Comparison of ENCODE assay signal across 16 mouse cellular contexts in the genomic region with DNA sequence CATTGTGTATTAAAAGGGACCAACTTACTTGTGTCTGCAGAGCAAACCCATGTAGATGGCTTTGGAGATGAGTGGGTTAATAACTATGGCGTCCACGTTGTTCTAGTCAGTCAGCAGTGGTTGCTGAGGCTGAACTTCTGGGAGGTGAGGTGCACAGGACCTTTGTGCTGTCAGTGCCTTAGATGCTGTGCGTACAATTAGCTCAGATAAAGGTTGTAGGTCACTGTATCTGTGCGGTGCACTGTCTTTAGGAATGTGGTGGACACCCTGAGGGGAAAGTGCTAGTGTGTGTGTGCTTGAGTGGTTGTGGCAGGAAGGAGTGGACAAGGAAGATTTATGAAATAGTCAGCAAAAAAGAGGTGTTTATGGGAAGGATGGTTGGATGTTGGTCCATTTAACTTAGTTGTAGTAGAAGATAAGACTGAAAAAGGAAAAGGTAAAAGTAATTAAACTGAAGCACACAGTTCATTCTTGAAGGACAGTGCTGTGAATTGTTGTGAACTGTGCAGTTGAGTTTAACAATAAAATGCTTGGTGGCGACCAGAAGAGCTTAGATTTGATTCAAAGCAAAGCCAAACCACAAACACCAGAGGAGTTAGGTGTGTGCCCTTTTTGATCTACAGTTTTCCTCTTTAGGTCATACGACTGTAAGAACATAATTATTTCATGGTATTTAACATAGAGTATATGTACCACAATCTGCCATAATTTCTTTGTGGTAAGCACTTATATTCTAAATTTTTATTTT. TPM values are rescaled to one million over a fixed set of nuclear protein-coding genes. Genes with fewer than 3 reads are reported as not detected.
DNase-seq lines count a peak whose midpoint lies in the region; ATAC-seq and TF ChIP-seq lines count a peak whose summit lies in the region.
"Had no signal": no experiment of that assay in that cellular context is flagged by ENCODE, and none has a peak within 500 bp of the region (broad histone marks: within the 10 kb centered on the region; RNA-seq: fewer than 3 reads in every experiment).

No protein-coding gene starts in this region.

- no peaks in the 10 kb centered on the region for H3K27me3 ChIP-seq in heart, postnatal 0 days (ENCODE audit: control insufficient read depth, insufficient read depth, low read length)
- no peaks in the 10 kb centered on the region for H3K27me3 ChIP-seq in neural tube, embryonic 13.5 days
- H3K27me3 ChIP-seq: embryonic facial prominence, embryonic 13.5 days; liver, embryonic 15.5 days had no signal

- 0 out of 2 replicates have a peak, but pooled peaks cover 2% of the 10 kb centered on the region for H3K36me3 ChIP-seq in heart, postnatal 0 days (replicated peaks; ENCODE audit: control insufficient read depth, insufficient read depth, low read length)
- no peaks in the 10 kb centered on the region for H3K36me3 ChIP-seq in neural tube, embryonic 13.5 days
- H3K36me3 ChIP-seq: embryonic facial prominence, embryonic 13.5 days; liver, embryonic 15.5 days had no signal

- intact Hi-C loops in gastrocnemius, adult 2 months (cut with DNase I): no loop called here
- intact Hi-C loops in heart, postnatal 36 days (cut with DNase I): no loop called here

- TF ChIP-seq CTCF in gastrocnemius, adult 2 months (IDR thresholded peaks at IDR 0.05): no peak
- no peak for TF ChIP-seq CTCF in heart, postnatal 0 days (IDR thresholded peaks at IDR 0.05; ENCODE audit: low read depth)

- H3K4me1 ChIP-seq in heart, postnatal 0 days (ENCODE audit: control insufficient read depth, insufficient read depth): peaks cover 82% of the 10 kb centered on the region
- peaks cover 70% of the 10 kb centered on the region for H3K4me1 ChIP-seq in neural tube, embryonic 13.5 days (replicated peaks)

- H3K27ac ChIP-seq in gastrocnemius, adult 2 months: 0 out of 2 replicates have a peak overlapping the region, but pooled peaks have one; percentile 3
- H3K27ac ChIP-seq in heart, postnatal 0 days (ENCODE audit: low read depth): peak overlapping the region; percentile 74
- H3K27ac ChIP-seq in neural tube, embryonic 13.5 days (replicated peaks): no peak overlapping the region
- H3K27ac ChIP-seq: embryonic facial prominence, embryonic 13.5 days had no signal

- 22% methylated on average over 6 of the region's 6 CpGs for WGBS in heart, postnatal 0 days
- 44% methylated on average over 6 of the region's 6 CpGs for WGBS in neural tube, embryonic 13.5 days

- no peak for DNase-seq in gastrocnemius, adult 2 months
- no peak for DNase-seq in gastrocnemius, postnatal 4 days (ENCODE audit: low spot score in 2 of 2)
- no peak for DNase-seq in heart, postnatal 0 days (ENCODE audit: low spot score)
- no peak for DNase-seq in heart, postnatal 36 days
- no peak for DNase-seq in neural tube, embryonic 10.5 days (ENCODE audit: extremely low spot score, low spot score)
- peak; percentile 38 for DNase-seq in mesoderm, embryonic 11.5 days (ENCODE audit: low read depth, low spot score)
- no peak for DNase-seq in urinary bladder, adult 2 months (ENCODE audit: low spot score)
- DNase-seq: adrenal gland, postnatal 10 days; cerebellum, adult 2 months; gastrocnemius, postnatal 25 days; kidney, adult 11 months; kidney, postnatal 36 days; lung, postnatal 36 days had no signal

- no peak for TF ChIP-seq EP300 in heart, postnatal 0 days (IDR thresholded peaks at IDR 0.05; ENCODE audit: low read depth)

- H3K4me2 ChIP-seq in heart, postnatal 0 days (ENCODE audit: low read depth, low read length): no peak overlapping the region
- no peak overlapping the region for H3K4me2 ChIP-seq in neural tube, embryonic 13.5 days
- H3K4me2 ChIP-seq: embryonic facial prominence, embryonic 13.5 days; liver, embryonic 15.5 days had no signal

- ATAC-seq in heart, postnatal 0 days (ENCODE audit: insufficient read depth, low read depth): no peak
- ATAC-seq in neural tube, embryonic 13.5 days (ENCODE audit: low read depth): peak; percentile 30; the same call in 1 of the 2 replicates

- H3K9me3 ChIP-seq in heart, postnatal 0 days (replicated peaks; ENCODE audit: control insufficient read depth, low read length): no peaks in the 10 kb centered on the region
- H3K9me3 ChIP-seq in neural tube, embryonic 13.5 days: no peaks in the 10 kb centered on the region
- H3K9me3 ChIP-seq: embryonic facial prominence, embryonic 13.5 days; liver, embryonic 15.5 days had no signal

- no peak overlapping the region for H3K4me3 ChIP-seq in gastrocnemius, adult 2 months
- no peak overlapping the region for H3K4me3 ChIP-seq in heart, postnatal 0 days (ENCODE audit: low read depth, low read length)
- no peak overlapping the region for H3K4me3 ChIP-seq in neural tube, embryonic 13.5 days
- H3K4me3 ChIP-seq: embryonic facial prominence, embryonic 13.5 days; liver, embryonic 15.5 days had no signal

- no peak overlapping the region for H3K9ac ChIP-seq in heart, postnatal 0 days (replicated peaks; ENCODE audit: low read depth, low read length)
- H3K9ac ChIP-seq in neural tube, embryonic 13.5 days: no peak overlapping the region
- H3K9ac ChIP-seq: embryonic facial prominence, embryonic 13.5 days; liver, embryonic 15.5 days had no signal

RNA-seq across cellular contexts. Expression of a gene that starts 30.3 kb away (rescaled TPM):
- total RNA-seq in gastrocnemius, adult 2 months (2021): 10 to 100 TPM; 94.4 to 98.0 TPM
- 100 to 1,000 TPM; 114 to 123 TPM for total RNA-seq in gastrocnemius, postnatal 4 days (2021)
- total RNA-seq in heart, postnatal 0 days (2014; rRNA removed; ENCODE audit: low replicate concordance): 55.2 and 90.3 TPM in 2 replicates
- polyA plus RNA-seq in heart, postnatal 0 days (2015; fragmentation: Nextera tagmentation; extraction: Ambion mirVana): 6.9 and 7.7 TPM in 2 replicates
- 10 to 100 TPM; 64.4 to 71.8 TPM for total RNA-seq in heart, postnatal 36 days (2021)
- polyA plus RNA-seq in neural tube, embryonic 13.5 days (2015; fragmentation: Nextera tagmentation; extraction: Ambion mirVana): 9.5 and 10.3 TPM in 2 replicates
- 25.4 and 31.6 TPM in 2 replicates for polyA plus RNA-seq in urinary bladder, adult 2 months (2012; rRNA removed)
